Mouse (Mus musculus) natural killer cell, adult 2 months (primary cell): ENCODE data around the gene Polh.
A peak's percentile ranks its signal among the peaks of the same experiment; 100 is the strongest.

Experiments
- DNase-seq, 2 experiments: peaks; one replicate each; pipeline ENCODE4 v3.0.0; 2022; ENCODE audit warnings: low spot score in 2 of 2

Polh gene

DNA sequence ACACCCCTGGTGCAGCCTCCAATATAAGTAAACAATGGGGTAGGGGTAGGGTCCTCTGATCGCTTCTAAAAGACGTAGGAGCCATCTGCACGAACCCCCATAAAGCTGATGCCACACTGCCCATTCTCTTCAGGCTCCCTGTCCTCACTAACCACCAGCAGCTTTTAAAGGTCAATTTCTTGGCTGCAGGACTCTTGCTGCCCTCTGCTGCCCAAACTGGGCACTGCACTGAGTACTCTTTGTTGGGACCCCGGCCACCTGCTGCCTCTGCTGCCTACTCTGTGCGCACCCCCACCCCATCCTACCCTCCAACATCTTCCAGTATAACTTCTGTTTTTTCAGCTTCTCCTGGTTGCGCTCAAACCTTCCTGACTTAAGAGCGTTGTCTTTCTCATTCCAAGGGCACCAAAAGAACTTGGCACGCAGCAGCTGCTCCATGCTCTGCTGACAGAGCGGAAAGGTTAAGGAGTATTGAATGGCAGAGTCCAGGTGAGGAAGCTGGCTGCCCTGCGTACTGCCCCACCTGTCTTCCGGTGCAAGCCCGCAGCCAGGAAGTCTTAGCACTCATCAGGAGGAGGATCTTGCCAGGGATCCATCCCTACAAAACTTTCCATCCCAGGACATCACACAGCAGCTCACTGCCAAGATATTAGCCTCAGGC, 70.3 kb downstream of the Polh start:
- peak; percentile 36 to 54 for DNase-seq

DNA sequence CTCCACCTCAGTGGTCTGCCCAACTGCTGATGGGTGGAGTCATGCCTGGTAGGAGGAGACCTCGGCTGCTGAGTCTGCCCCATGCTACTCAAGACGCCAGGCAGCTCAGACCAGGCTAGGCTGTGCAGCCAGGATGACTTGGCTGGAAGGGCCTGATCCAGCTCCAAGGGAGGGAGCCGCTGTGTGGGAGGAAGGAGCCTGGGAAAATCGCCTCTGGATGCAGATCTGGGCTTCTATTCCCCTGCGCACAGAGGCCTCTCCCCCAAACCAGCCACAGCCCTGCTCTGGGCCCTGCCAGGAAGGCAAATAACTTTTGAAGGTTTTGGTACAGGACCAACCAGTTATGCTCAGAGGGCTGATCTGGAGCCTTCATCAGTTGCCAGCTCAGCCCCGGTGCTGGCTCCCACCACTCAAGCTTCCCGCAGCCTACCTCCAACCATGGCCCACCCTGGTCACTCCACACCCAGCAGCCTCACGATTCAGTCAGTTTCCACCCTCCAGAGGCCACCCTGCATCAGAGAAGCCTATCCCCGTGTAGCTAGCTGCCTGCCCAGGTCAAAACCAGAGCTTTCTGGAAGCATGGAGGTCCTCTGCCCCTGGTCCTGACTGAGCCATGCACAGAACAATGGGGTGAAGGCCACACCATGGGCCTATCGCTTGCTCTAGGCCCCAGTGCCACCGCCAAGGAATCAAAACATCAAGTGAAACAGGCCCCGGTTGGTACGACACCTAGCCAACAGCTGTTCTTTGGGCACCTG, 72.5 kb downstream of the Polh start:
- no peak for DNase-seq

DNA sequence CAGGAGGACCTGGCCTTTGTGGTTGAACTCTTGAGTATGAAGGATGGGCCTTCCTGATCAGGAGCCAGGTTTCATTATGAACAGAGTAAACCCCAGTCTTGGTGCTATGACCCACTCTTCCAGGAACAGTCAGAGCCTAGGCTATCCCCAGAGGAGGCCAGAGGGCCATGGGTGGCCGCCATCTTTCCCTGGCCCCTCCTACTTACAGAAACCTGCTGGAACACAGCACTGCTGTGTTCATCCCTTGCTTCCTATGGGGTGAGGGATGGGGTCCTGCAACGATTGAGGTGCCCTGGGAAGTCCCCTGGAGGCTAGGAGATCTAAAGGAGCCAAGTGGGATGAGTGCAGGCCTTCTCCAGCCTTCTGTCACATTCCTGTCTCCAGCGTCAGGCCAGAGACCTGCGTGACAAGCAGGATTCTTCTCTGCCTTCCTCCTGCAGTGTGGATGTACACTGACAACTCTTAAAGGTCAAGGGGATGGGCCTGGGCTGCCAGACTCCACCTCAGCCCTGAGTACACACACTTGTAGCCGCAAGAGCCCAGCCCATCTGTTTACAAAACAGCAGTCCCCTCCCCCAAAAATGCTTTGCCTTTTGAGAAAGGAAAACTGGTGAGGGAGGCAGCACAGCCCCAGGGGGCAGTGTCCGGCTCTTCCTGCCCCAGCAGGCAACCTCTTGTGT, 74.5 kb downstream of the Polh start:
- no peak for DNase-seq

DNA sequence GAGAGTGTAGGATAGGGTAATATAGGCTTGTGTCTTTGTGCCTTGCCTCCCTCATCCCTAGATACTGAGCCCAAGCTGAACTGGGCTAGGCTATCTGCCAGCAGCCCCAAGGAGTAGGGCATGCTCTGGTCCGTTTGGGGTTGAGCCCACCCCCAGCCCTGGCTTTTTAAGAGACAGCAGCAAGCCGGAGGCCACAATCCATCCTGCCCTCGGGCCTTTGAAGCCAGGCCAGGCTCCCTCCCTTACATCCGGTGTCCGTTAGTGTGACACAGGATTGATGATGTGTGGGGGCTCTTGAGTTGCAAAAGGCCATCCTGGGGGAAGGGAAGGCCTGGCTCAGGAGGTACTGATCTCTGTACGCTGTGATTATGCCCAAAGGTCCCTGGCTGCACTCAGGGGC, 75.8 kb downstream of the Polh start:
- DNase-seq = no peak

DNA sequence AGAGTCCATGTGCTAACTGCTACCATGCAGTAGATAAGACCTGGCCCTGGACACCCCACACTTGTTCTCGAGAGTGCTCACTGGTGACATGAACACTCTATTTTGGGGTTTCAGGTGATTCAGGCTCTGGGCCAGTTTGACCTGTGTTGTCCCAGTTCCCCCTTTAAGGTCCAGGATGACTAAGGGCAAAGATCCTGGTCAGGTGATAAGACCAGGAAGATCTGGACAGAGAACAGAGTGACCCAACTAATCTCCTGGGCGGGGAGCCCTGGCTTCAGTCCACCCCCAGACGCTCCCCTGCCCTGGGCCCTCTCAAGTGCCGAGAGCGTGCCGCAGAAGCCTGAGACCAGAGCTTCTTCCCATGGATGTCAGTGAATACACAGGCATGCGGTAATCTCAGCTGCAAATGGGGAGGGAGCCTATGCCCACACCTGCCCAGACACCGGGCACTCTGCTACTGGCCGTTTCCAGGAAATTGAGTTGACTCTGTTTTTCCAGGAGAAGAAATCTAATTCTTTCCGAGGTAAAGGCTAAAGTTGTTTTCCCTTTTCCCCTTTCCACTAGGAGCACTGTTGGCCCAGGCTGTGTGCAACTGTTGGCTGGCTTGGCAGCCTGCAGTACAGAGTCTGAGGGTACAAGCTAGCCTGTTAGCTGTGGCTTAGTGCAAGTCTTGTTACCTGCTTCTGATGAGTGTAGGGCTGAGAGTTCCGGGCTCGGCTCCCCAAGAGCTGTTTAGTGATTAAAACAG, 78.3 kb downstream of the Polh start:
- DNase-seq = no peak

DNA sequence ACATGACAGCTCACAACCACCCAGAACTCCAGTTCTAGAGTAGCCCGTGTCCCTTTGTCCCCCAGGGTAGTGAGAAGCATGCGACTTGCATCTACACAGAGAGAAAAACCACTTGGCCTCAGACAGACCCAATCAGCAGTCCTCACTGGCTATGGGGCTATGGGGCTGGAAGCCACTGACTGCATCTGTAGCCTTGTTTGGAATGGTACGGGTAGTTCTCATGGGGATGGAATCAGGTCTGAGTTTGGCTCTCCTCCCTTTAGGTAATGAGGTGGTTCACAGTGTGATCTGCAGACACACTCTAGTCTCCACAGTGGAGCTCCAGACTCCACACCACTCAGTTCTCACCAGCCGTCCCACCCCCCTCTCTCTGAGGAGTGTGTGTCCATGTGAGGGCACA, 79.2 kb downstream of the Polh start:
- no peak for DNase-seq

DNA sequence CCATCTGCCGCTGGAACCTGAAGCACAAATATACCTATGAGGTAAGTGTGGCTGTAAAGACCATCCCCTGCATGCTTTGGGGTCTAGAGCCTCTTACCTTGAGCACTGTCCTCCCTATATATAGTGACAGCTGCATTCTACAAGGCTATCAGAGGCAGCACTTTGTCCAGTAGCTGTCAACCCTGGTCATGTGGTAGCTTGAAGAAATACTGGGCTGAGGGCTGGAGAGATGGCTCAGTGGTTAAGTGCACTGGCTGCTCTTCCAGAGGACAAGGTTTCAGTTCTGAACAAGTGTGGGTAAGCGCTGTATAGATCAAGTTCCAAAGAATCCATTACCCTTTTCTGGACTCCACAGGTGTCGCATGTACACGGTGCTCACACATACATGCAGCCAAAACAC, 79.7 kb downstream of the Polh start:
- DNase-seq = no peak
